Mouse (Mus musculus) CD4-positive, CD25-positive, alpha-beta regulatory T cell, adult 9 weeks (primary cell): ENCODE measurements around the gene Vmn1r60. TPM values are rescaled to one million over a fixed set of nuclear protein-coding genes. Genes with fewer than 3 reads are reported as not detected.

ENCODE experiments used
- polyA plus RNA-seq: library from polyadenylated mRNA; unstranded; fragments of 100-300 nt; shearing (Covaris generic); gene quantifications from one replicate; pipeline ENCODE4 v1.2.1, GENCODE M21; 2017

The Vmn1r60 gene
- 0.10 TPM for polyA plus RNA-seq

DNA sequence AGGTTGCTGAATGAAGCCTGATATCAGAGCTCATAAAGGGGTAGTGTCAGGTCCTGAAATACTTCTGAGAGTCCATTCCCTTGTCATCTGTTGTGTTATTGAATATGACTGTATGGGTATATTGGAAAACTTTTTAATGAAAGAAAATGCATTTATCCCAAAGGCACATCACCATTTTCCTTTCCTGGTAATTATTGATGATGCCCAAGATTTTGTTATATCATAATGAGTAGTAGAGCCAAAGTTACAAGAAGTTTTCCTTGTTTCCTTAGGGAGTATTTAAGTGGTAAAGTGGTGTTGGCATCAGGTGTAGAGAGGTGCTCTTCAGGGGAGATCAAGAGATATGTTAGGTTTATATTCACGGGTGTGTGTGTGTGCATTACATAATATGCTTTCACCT, at the start of gene Vmn1r60:
Gene Vmn1r60 (minus strand): TSS at position 101 of the 400 bp plus-strand sequence.

DNA sequence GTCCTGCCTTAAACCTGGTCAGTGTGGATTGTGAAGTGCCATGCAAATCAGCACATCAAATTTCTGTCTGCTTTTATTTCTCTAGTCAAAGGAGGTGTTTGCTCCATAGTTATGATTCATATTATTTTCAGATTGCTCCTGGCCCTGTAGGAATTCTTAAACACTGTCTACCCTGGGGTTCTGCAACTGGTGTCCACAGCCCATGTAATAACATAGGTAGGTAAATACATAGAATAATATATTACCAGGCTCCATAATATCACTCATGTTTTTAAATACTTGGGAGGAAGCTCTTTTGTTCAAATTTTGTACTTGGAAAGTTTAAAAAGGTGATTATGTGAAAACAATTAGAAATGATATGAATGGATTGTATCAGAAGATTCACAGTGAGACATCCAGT, 53.3 kb downstream of the Vmn1r60 start, which contains the start of gene Vmn2r28:
Gene Vmn2r28 (minus strand): TSS at position 101 of the 400 bp plus-strand sequence.

Other genes with a start within 250 kb of the Vmn1r60 start
- gene Gm5065, start 196.8 kb downstream of the Vmn1r60 start, polyA plus RNA-seq: not detected
- gene Nlrp2, start 196.3 kb downstream of the Vmn1r60 start, polyA plus RNA-seq: not detected
- 0.05 TPM for gene Vmn1r58, start 133.9 kb downstream of the Vmn1r60 start, polyA plus RNA-seq
- not detected for gene Vmn1r59, start 90.5 kb downstream of the Vmn1r60 start, polyA plus RNA-seq
- gene Vmn2r28, start 53.4 kb downstream of the Vmn1r60 start, polyA plus RNA-seq: not detected
- not detected for gene Vmn1r61, start 66.0 kb upstream of the Vmn1r60 start, polyA plus RNA-seq
- not detected for gene Vmn1r62, start 126.3 kb upstream of the Vmn1r60 start, polyA plus RNA-seq